Mouse (Mus musculus) kidney, adult 2 months (tissue): ENCODE measurements around the gene Commd7.

Source experiments
- CTCF ChIP-seq: fragments of 200-500 bp; conservative IDR thresholded peaks from 2 replicates; pipeline ENCODE4 v1.5.1; 2011; ENCODE audit warnings: low read depth, mild to moderate bottlenecking, control low read depth, low read length, moderate library complexity, mixed read lengths; ENCODE audit not compliant: insufficient read depth, insufficient read length
- POLR2A ChIP-seq: fragments of 200-500 bp; IDR thresholded peaks from one replicate; pipeline ENCODE4 v1.6.1; 2011; ENCODE audit warnings: low read depth, low read length, control low read depth

GRCm38 (mm10) chr2:153612594-153613281 lies 19.8 kb downstream of the Commd7 start:
- no peak for TF ChIP-seq POLR2A
- no peak for TF ChIP-seq CTCF
